Mouse (Mus musculus) granulocyte monocyte progenitor cell, adult 5-6 weeks (primary cell): ENCODE results near the gene Olfr263. TPM values are rescaled to one million over a fixed set of nuclear protein-coding genes. Genes with fewer than 3 reads are reported as not detected.

Experiments used
- total RNA-seq, 2 experiments: library from RNA; stranded (forward) in 1 of 2; stranded (reverse) in 1 of 2; fragments of 200-712, 200-1000 nt in 1 of 2; fragments of >200 nt in 1 of 2; fragmentation: Nextera tagmentation in 1 of 2; gene quantifications; 2 replicates each; pipeline ENCODE4 v1.2.3; 2014 to 2017

The Olfr263 gene
- total RNA-seq, 2 experiments from 2014 or later, result not detected

Other genes starting within 250 kb of the Olfr263 start
- gene Olfr1370, start 54.7 kb upstream of the Olfr263 start, total RNA-seq (2014; fragmentation: Nextera tagmentation), result not detected in 2 replicates
- not detected in 2 replicates for gene Olfr1370, start 54.7 kb upstream of the Olfr263 start, total RNA-seq (2017)
- gene Olfr1369-ps1, start 18.2 kb upstream of the Olfr263 start, total RNA-seq (2014; fragmentation: Nextera tagmentation), result 0.34 TPM in 1 of 2 replicates, not detected in the other
- not detected in 2 replicates for gene Olfr1369-ps1, start 18.2 kb upstream of the Olfr263 start, total RNA-seq (2017)
- gene Olfr1368, start 16.2 kb downstream of the Olfr263 start, total RNA-seq (2014; fragmentation: Nextera tagmentation), result not detected in 2 replicates
- gene Olfr1368, start 16.2 kb downstream of the Olfr263 start, total RNA-seq (2017), result not detected in 2 replicates
- 142 and 143 TPM in 2 replicates for gene Trim27, start 49.8 kb downstream of the Olfr263 start, total RNA-seq (2014; fragmentation: Nextera tagmentation)
- 144 and 167 TPM in 2 replicates for gene Trim27, start 49.8 kb downstream of the Olfr263 start, total RNA-seq (2017)
- not detected in 2 replicates for gene Gpx5, start 163.1 kb downstream of the Olfr263 start, total RNA-seq (2014; fragmentation: Nextera tagmentation)
- not detected in 2 replicates for gene Gpx5, start 163.1 kb downstream of the Olfr263 start, total RNA-seq (2017)
- not detected in 2 replicates for gene Gpx6, start 182.5 kb downstream of the Olfr263 start, total RNA-seq (2014; fragmentation: Nextera tagmentation)
- gene Gpx6, start 182.5 kb downstream of the Olfr263 start, total RNA-seq (2017), result not detected in 2 replicates
- gene Olfr1367, start 217.3 kb downstream of the Olfr263 start, total RNA-seq (2014; fragmentation: Nextera tagmentation), result not detected in 2 replicates
- gene Olfr1367, start 217.3 kb downstream of the Olfr263 start, total RNA-seq (2017), result not detected in 2 replicates
- 8.4 and 8.6 TPM in 2 replicates for gene Zscan12, start 233.2 kb downstream of the Olfr263 start, total RNA-seq (2014; fragmentation: Nextera tagmentation)
- gene Zscan12, start 233.2 kb downstream of the Olfr263 start, total RNA-seq (2017), result 11.1 and 20.0 TPM in 2 replicates